Mouse (Mus musculus): ENCODE data around the gene Cd207. TPM values are rescaled to one million over a fixed set of nuclear protein-coding genes. Genes with fewer than 3 reads are reported as not detected.

Cd207 gene
- total and polyA plus RNA-seq, 3 experiments: 0.86 to 1.6 (median 1.1) TPM

DNA sequence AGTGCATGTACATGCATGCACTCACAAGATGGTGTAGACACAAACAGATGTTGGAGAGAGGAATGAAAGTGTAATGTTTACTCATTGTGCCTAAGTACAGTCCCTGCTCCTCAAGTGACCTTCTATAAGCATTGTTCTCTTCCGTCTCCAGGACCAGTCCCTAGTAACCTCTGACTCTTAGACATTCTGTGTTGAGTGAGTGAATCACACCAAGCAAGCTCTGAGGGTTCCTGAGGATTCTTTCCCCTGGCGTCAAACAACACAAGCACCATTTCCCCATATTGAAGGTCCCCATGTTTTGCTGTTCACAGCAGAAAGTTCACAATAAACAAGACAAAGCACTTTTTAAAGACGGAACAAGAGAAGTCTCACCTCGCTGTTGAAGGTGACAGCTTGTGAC is 45.8 kb downstream of the Cd207 start:
- Histone ChIP-seq H3K36me3 (ENCODE audit: control insufficient read depth, insufficient read depth, low read length) (no peaks in the 10 kb centered on the region), H3K4me3 (no peak overlapping the region), H3K79me2 (replicated peaks; ENCODE audit: control insufficient read depth, insufficient read depth, low read length) (no peaks in the 10 kb centered on the region), H3K9ac (ENCODE audit: low read depth, low read length) (no peak overlapping the region), H3K27ac (no peak overlapping the region), H3K27me3 (ENCODE audit: control insufficient read depth, insufficient read depth, low read length) (0 out of 2 replicates have a peak, but pooled peaks cover 2% of the 10 kb centered on the region), H3K4me1 (ENCODE audit: control insufficient read depth, insufficient read depth, low read length) (no peaks in the 10 kb centered on the region)
- DNase-seq: no peak
- 74% methylated on average over 4 of the region's 4 CpGs for whole genome bisulfite sequencing
- intact Hi-C loops (cut with DNase I): loop anchor here (1.0 kb wide), 1 partner anchor 13 kb away; no protein-coding TSS in a partner anchor
- TF ChIP-seq EP300 (IDR thresholded peaks at IDR 0.05; ENCODE audit: insufficient read depth, low read depth, low read length): no peak
- no peak for TF ChIP-seq POLR2A (IDR thresholded peaks at IDR 0.05; ENCODE audit: insufficient read depth, low read depth, low read length)
- no peak for TF ChIP-seq CTCF (IDR thresholded peaks at IDR 0.05)

- Histone ChIP-seq H3K4me1 (ENCODE audit: control insufficient read depth, insufficient read depth, low read length) (no peaks in the 10 kb centered on the region), H3K27me3 (ENCODE audit: control insufficient read depth, insufficient read depth, low read length) (no peaks in the 10 kb centered on the region), H3K36me3 (ENCODE audit: control insufficient read depth, insufficient read depth, low read length) (no peaks in the 10 kb centered on the region), H3K27ac (no peak overlapping the region), H3K9ac (ENCODE audit: low read depth, low read length) (no peak overlapping the region), H3K4me3 (no peak overlapping the region), H3K79me2 (replicated peaks; ENCODE audit: control insufficient read depth, insufficient read depth, low read length) (no peaks in the 10 kb centered on the region)
- intact Hi-C loops (cut with DNase I): no loop called here
- no peak for TF ChIP-seq CTCF (IDR thresholded peaks at IDR 0.05)
- no peak for TF ChIP-seq POLR2A (IDR thresholded peaks at IDR 0.05; ENCODE audit: insufficient read depth, low read depth, low read length)
- no peak for TF ChIP-seq EP300 (IDR thresholded peaks at IDR 0.05; ENCODE audit: insufficient read depth, low read depth, low read length)
- DNase-seq: no peak
- WGBS: 63% methylated on average over 17 of the region's 17 CpGs
These were observed 50.9 kb downstream of the Cd207 start for GRCm38 (mm10) chr6:83626781-83627180.

Other genes with a start within 250 kb of the Cd207 start
- 10 to 100 TPM; 13.7 to 23.6 TPM for gene Tet3, start 218.8 kb downstream of the Cd207 start, total RNA-seq (2021)
- 6.2 and 7.6 TPM in 2 replicates for gene Tet3, start 218.8 kb downstream of the Cd207 start, polyA plus RNA-seq (2012; rRNA removed)
- 10 to 100 TPM; 32.4 to 33.7 TPM for gene Dguok, start 170.9 kb downstream of the Cd207 start, total RNA-seq (2021)
- 48.1 and 67.3 TPM in 2 replicates for gene Dguok, start 170.9 kb downstream of the Cd207 start, polyA plus RNA-seq (2012; rRNA removed)
- gene Actg2, start 141.6 kb downstream of the Cd207 start, total RNA-seq (2021): 1 to 10 TPM in 1 of 2 experiments, under 1 TPM in 1; 0.93 to 2.3 TPM
- gene Actg2, start 141.6 kb downstream of the Cd207 start, polyA plus RNA-seq (2012; rRNA removed): 13.3 and 23.8 TPM in 2 replicates
- 10 to 100 TPM; 11.9 to 12.9 TPM for gene Stambp, start 105.1 kb downstream of the Cd207 start, total RNA-seq (2021)
- 10.1 and 17.6 TPM in 2 replicates for gene Stambp, start 105.1 kb downstream of the Cd207 start, polyA plus RNA-seq (2012; rRNA removed)
- gene Clec4f, start 21.7 kb downstream of the Cd207 start, total RNA-seq (2021): under 1 TPM; 0.27 to 0.57 TPM
- 0.23 TPM in 1 of 2 replicates, not detected in the other for gene Clec4f, start 21.7 kb downstream of the Cd207 start, polyA plus RNA-seq (2012; rRNA removed)
- gene Vax2, start 33.4 kb upstream of the Cd207 start, total RNA-seq (2021): not detected
- gene Vax2, start 33.4 kb upstream of the Cd207 start, polyA plus RNA-seq (2012; rRNA removed): not detected in 2 replicates
- not detected for gene Atp6v1b1, start 65.1 kb upstream of the Cd207 start, total RNA-seq (2021)
- 1.4 TPM in 1 of 2 replicates, not detected in the other for gene Atp6v1b1, start 65.1 kb upstream of the Cd207 start, polyA plus RNA-seq (2012; rRNA removed)
- gene Ankrd53, start 84.8 kb upstream of the Cd207 start, total RNA-seq (2021): not detected
- 0.12 TPM in 1 of 2 replicates, not detected in the other for gene Ankrd53, start 84.8 kb upstream of the Cd207 start, polyA plus RNA-seq (2012; rRNA removed)
- gene Tex261, start 98.0 kb upstream of the Cd207 start, total RNA-seq (2021): 100 to 1,000 TPM in 1 of 2 experiments, 10 to 100 TPM in 1; 90.6 to 102 TPM
- gene Tex261, start 98.0 kb upstream of the Cd207 start, polyA plus RNA-seq (2012; rRNA removed): 126 and 156 TPM in 2 replicates
- 10 to 100 TPM; 16.1 to 18.3 TPM for gene Nagk, start 117.1 kb upstream of the Cd207 start, total RNA-seq (2021)
- gene Nagk, start 117.1 kb upstream of the Cd207 start, polyA plus RNA-seq (2012; rRNA removed): 14.1 and 14.2 TPM in 2 replicates
- 10 to 100 TPM; 35.4 to 39.4 TPM for gene Paip2b, start 153.9 kb upstream of the Cd207 start, total RNA-seq (2021)
- gene Paip2b, start 153.9 kb upstream of the Cd207 start, polyA plus RNA-seq (2012; rRNA removed): 13.4 and 31.8 TPM in 2 replicates
- 10 to 100 TPM; 55.0 to 55.2 TPM for gene Zfp638, start 189.3 kb upstream of the Cd207 start, total RNA-seq (2021)
- 7.3 and 17.2 TPM in 2 replicates for gene Zfp638, start 189.3 kb upstream of the Cd207 start, polyA plus RNA-seq (2012; rRNA removed)

All from heart, adult 2 months (tissue).